Mouse (Mus musculus): ENCODE measurements around the gene Spsb2.
"Not testable (repeated sequence)": the region's sequence is repeated elsewhere in the genome, so short reads cannot be mapped to it uniquely, and the experiment has no call there.

DNA sequence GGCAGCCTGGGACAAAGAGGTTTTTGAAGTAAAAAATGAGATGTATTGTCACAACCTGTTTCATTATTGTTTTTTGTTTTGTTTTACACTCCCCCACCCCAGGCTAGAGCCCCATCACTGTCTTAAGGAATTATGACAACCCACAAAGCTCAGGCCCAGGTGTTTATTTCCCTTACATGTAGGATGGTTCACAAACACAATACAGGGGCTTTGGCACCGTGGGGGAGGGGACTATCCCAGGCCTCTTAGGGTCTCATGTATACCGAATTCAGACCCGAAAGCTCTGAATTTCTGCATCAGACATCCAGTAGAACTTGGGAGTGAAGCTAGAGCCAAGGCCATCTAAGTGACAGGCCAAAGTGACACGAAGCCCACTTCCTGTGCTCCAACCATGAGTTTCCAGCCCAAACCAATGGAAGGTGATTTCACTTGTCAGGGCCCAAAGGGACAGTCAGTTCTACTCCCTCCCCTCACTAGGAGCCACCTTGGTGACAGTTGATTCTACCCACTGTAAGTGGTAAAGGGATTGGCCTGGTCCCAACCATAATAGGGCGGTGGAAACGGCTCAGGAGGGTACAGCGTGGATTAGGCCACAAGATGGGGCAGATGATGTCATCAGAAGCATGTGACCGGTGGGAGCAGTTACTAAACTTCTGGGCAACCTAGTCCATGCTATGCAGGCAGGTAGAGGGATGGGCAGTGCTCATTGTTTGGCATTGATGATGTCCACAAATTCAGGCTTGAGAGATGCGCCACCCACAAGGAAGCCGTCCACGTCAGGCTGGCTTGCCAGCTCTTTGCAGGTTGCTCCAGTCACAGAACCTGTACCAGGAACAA lies 2.3 kb downstream of the Spsb2 start:
- TF ChIP-seq CTCF (IDR thresholded peaks at IDR 0.05; ENCODE audit: control insufficient read depth, insufficient read depth, insufficient replicate concordance, low read depth, low read length); POLR2A (IDR thresholded peaks at IDR 0.05; ENCODE audit: control insufficient read depth, low read depth, low read length): not testable (repeated sequence)
